Mouse (Mus musculus) heart, postnatal 14 days (tissue): ENCODE measurements around the gene Arl1. TPM values are rescaled to one million over a fixed set of nuclear protein-coding genes. Genes with fewer than 3 reads are reported as not detected.
"Not testable (repeated sequence)": the region's sequence is repeated elsewhere in the genome, so short reads cannot be mapped to it uniquely, and the experiment has no call there.

Experiments used
- DNase-seq, 2 experiments: peaks; one replicate each; pipeline ENCODE4 v3.0.0; 2021 to 2022
- intact Hi-C: fragments of 180-260 bp; cut with DNase I; formaldehyde crosslinking; loops from one replicate; pipeline ENCODE4 v1.15.1; 2025
- total RNA-seq, 2 experiments: library from RNA; stranded (reverse); gene quantifications; 2 replicates each; pipeline ENCODE4 v1.2.3; 2021

Arl1 gene
- total RNA-seq, 2 experiments from 2014 or later, result 76.3 to 78.2 TPM

DNA sequence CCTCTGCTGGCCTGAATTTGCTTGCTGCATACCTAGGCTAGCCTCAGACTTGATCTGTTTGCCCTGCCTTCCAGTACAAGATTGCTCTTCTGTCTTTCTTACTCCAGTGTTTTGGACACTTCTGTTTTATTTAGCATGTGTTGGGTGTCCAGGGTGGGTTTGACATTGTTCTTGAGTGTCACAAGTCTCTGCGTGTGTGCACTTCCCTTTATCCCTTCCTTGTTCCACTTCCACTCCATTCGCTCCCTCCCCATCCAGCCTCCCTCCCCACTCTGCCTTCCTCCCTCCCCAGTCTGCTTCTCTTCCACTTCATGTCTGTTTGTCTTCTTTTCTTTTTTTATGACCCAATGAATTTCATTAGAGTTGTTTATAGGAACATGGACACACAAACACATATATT lies 10.8 kb downstream of the Arl1 start:
- intact Hi-C loops, result no loop called here

DNA sequence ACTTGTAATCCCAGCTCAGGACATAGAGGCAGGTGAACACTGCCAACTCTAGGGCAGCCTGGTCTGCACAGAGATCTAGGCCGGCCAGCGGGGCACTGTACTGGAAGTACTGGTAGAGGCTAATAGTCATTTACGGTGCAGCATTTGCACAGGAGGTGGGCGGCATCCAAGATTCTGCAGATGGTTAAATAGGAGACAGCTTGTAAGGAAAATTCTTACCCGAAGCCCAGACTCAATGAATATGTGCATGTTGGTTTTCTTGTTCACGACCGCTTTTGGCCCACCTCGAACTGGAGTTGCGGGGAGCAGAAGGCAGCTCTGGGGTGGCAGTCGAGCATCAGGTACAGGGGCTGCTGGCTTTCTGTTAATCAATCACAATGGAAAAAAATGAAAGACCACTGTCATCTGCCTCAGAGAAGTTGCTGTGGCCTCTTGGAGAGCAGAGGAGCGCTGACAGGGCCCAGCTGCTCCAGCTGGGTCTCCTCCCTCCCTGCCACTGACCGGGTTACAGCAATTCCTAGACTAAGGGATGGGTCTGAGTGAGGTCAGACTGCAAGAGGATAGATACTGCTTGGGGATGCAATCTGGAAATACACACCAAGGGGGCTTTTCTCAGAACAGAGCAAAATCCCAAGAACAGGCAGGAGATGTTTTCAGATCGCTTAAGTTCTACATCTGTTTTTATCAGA lies 31.0 kb downstream of the Arl1 start:
- DNase-seq, result peak; percentile 11 to 28
- intact Hi-C loops, result no loop called here

More for the DNA sequence above, 10.8 kb downstream of the Arl1 start:
- DNase-seq, result no peak

DNA sequence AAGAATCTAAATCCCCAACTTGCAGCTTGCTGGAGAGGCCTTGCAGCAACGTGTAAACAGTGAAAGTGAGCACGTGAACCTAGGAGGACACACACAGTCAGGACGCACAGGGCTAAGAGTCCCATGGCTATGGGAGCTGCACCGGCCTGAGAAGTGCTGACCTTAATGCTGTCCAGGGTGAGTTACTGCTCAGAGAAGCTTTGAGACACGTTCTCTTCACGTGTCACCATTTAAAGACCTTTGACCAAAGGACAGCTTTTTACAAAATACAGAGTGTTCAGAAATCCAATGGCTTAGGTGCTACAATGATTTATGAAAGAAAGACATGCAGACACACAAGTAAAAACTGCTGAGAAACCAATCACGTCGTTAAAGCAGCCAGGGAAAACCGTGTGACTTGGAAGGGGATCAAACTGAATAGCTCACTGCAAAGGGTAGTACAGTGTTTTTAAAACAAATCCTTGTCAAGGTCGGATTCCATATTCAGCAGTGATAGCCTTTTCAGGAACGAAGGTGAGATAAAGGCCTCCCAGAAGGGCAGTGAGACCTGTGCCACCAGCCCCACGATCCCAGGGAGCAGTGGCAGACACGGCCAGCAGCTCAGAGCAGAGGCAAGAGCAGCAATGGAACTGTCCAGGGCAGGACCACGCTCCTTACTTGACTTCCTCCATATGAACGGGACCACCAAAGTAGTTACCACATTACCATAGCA lies 34.9 kb downstream of the Arl1 start:
- DNase-seq, result peak in 1 of 2 experiments; percentile 8
- intact Hi-C loops, result no loop called here

DNA sequence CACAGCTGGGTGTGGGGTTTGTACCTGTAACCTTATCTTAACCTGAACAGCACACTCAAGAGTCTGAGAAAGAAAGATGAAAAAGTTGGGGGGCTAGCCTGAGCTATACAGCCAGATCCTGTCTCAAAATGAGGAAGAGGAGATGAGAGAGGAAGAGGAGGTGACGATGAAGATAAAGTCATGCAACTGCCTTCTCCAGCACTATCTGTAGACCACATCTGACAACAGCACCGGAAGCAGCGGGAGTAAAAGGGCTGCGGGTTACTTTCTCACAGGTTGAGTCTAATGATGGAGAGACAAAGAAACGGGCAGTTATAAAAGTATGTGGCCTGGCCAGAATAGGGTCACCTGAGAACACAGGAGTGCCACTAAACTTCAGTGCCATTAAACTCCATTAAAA lies 38.3 kb downstream of the Arl1 start:
- no peak for DNase-seq
- intact Hi-C loops, result no loop called here

DNA sequence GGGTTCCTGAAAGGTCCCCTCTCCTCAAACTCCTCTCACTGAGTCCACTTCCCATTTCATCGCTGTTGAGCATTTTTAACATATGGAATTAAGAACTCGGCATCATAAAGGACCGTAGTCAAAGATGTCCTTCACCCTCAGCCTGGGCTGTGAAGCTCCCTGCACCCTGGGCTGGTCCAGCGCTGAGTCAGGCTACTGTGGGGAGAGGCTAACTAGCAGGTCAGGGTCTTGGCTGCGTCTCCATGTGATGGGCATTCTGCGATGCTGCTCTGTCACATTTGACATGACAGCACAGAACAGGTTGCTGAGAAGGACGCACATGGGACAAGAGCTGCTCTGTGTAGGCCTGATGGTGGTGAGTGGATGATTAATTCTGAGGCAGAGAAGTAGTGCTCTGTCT lies 39.0 kb downstream of the Arl1 start:
- DNase-seq, result no peak
- intact Hi-C loops, result no loop called here

DNA sequence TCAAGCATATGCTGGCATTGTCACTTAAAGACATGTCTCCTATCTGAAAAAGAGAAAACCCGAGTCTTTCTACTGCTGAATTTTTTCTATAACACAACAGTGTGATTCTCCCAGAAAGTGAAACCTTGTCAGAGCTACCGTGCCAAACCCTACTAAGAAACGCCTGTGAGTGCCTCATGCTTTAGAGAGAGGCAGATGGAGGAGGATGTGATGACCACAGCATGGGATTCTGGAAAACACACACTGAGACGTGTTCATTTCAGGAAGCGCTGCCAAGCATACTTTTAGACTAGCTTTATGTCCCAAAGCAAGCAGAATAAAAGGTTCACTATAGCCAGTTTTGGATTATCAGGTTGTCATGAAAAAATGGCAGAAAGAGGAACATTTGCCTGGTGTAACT lies 42.3 kb downstream of the Arl1 start:
- intact Hi-C loops, DNase-seq: not testable (repeated sequence)

DNA sequence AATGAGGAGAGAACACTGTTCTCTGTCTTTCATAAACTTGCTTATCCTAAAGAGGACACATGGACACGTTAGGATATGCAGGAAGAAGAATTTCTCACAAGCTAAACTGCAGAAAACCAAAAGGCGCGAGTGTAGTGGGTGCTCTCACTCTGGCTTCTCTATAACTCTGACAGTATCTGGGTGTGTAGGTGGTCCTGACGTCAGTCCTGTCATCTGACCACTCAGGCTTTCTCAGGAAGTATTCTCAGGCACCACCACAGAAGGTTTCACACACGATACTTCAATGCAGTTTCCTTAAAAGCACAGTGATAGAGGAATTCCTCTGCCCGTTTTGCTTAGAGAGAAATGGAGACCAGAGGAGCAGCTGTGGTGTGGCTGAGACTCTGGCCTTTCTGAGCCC lies 45.5 kb downstream of the Arl1 start:
- intact Hi-C loops, result no loop called here
- DNase-seq, result no peak

DNA sequence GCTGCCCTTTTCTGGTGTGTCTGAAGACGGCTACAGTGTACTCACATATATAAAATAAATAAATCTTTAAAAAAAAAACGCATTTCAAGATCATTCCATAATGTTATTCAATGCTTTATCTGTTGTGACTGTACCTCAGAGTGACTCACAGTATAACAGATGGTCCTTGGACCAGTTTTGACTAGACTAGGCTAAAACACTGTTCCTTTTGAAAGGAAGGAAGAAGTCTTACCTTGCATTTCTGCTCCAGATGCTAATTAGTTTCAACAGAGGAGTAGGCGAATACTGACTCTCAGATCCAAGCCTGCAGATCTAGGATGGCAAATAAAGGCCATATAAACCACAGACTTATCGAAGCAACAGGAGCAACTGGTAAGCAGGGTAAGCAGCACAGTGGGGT lies 50.1 kb downstream of the Arl1 start:
- intact Hi-C loops, result no loop called here
- DNase-seq, result no peak

DNA sequence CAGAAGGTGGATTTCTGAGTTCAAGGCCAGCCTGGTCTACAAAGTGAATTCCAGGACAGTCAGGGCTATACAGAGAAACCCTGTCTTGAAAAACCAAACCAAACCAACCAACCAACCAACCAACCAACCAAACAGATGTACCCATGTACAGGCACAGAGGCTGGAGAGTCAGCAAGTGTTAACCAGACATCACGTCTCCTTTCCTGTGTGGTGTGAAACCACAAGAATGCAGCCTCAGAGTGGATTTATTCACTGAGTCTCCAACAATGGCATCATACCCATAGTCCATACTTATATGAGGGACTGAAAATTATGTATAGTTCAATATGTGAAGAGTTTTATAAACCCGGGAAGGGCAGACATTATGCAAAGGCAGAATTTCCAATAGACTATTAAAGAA lies 52.5 kb downstream of the Arl1 start:
- DNase-seq, intact Hi-C loops: not testable (repeated sequence)

DNA sequence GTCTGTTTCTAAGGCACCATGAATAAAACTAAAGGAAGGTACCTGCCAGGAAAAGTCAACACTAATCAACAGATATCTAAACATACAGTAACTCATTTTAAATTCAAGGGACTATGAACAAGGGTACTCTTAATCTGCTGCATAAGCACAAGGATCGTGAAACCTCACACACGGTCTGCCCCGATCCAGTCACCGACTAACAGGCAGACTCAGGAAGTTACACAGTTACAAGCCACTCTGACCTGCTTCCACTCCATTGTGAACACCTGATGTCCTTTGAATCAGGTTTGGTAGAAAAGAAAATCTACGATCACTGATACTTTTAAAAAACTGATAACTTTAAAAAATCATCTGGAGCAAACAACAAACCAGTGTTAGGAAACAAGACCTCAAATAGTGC lies 53.3 kb downstream of the Arl1 start:
- no peak for DNase-seq
- intact Hi-C loops, result no loop called here

DNA sequence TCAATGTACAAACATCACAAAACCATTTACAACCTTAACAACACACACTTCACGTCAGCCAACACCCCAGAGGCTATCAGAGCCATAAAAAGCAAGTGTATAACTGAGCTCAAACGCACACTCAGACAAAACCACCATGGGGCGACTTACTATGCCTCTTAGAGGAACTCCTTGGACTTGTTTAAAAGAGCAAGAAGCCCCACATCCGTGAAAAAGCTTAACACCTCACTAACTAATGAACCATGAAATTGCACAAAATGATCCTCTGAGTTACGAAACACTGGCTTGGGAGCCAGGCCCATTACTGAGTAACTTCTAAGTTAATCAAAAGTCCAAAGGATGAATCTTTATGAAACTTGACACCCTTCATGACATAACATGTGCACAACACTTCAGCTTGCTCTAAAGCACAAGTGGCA lies 53.9 kb downstream of the Arl1 start:
- DNase-seq, result no peak
- intact Hi-C loops, result no loop called here

DNA sequence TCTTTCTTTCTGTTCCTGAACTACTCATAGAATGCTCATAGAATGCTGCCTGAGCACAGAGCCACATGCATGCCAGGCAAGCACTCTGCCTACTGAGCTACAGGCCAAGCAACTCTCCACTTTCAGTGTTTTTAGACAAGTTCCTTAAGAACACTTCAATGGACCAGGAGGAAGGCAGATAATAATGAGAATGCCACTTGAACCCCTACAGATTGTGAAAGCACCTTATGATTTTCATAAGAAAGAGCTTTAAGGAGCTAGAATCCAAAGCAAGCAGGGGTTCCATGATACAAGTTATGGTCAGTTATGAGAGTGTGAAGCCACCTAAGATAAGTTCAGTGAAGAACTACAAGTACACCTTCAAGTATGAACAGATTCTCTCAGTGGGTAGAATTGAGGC lies 63.0 kb downstream of the Arl1 start:
- intact Hi-C loops, result no loop called here
- DNase-seq, result no peak

Other genes with a start within 250 kb of the Arl1 start
- gene Chpt1, start 226.8 kb upstream of the Arl1 start, total RNA-seq, result 100 to 1,000 TPM; 252 to 257 TPM
- gene Mybpc1, start 125.7 kb upstream of the Arl1 start, total RNA-seq, result under 1 TPM; 0.19 to 0.20 TPM
- under 1 TPM in 1 of 2 experiments, not detected in 1; 0.27 TPM for gene Spic, start 45.8 kb upstream of the Arl1 start, total RNA-seq
- 10 to 100 TPM in 1 of 2 experiments, 1 to 10 TPM in 1; 8.3 to 11.8 TPM for gene Utp20, start 95.9 kb downstream of the Arl1 start, total RNA-seq
- gene Slc5a8, start 155.1 kb downstream of the Arl1 start, total RNA-seq, result under 1 TPM; 0.05 to 0.17 TPM